Mouse (Mus musculus): ENCODE results near the gene Plcg2. TPM values are rescaled to one million over a fixed set of nuclear protein-coding genes. Genes with fewer than 3 reads are reported as not detected.

Gene Plcg2
- total and polyA plus RNA-seq, 2 experiments: 0.95 to 1.8 TPM

DNA sequence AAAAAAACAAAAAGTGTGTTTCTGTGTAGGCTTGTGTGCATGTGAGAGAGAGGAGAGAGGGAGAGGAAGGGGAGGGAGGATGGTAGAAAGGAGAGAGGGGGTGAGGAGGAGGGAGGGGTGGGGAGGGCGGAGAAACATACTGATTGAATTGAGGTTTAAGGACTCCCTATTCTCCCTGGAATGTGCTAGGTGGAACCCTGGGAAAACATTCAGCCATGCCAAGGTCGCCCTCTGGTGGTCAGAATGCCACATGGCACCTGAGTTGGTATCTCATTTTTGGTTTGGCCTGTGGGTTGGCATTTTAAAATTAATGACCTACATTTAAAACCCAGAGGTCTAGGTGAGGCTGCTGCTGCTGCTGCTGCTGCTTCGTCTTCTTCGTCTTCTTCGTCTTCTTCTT, 71.3 kb downstream of the Plcg2 start:
- H3K27me3 ChIP-seq (ENCODE audit: control insufficient read depth, insufficient read depth, low read length): no peaks in the 10 kb centered on the region
- peak; percentile 24 for DNase-seq (ENCODE audit: extremely low read depth, low read depth, low spot score)
- H3K4me1 ChIP-seq (ENCODE audit: control insufficient read depth, insufficient read depth, low read length): no peaks in the 10 kb centered on the region
- H3K79me2 ChIP-seq (ENCODE audit: control insufficient read depth, insufficient read depth, low read length): no peaks in the 10 kb centered on the region
- WGBS: 27% methylated on average over 5 of the region's 5 CpGs
- H3K9ac ChIP-seq (ENCODE audit: low read depth, low read length): no peak overlapping the region
- TF ChIP-seq CTCF (IDR thresholded peaks at IDR 0.05; ENCODE audit: low read depth, low read length) (peak; percentile 87), POLR2A (IDR thresholded peaks at IDR 0.05; ENCODE audit: extremely low read depth, insufficient read depth, low read length) (no peak)
- no peak overlapping the region for H3K4me3 ChIP-seq (ENCODE audit: insufficient read depth, low read depth, low read length)
- H3K36me3 ChIP-seq (ENCODE audit: control insufficient read depth, insufficient read depth, low read length): no peaks in the 10 kb centered on the region
- no peak overlapping the region for H3K27ac ChIP-seq (replicated peaks; ENCODE audit: insufficient read depth, low read depth, low read length)

DNA sequence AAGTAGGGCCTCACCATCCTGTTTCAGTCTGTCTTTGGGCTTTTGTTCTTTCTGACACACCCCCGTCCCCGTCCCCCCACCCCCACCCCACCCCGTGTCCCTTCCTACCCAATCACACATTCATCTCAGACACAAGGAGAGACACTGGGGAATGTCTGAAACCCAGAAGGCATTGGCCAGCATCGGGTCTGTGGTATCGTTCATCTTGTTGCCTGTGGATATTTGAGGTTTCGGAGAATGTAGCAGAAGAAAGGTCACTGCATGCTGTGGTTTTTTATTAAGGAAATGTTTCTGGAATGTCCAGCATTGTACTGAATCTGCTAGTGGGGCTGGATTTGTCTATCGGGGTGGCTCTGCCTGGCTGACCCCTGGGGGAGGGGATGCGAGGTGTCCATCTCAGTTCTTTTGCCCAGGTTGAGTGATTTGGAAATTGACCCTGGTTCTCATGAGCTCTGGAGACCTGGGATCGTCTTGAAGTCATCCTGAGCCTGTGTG, 78.2 kb downstream of the Plcg2 start:
- Histone ChIP-seq H3K27me3 (ENCODE audit: control insufficient read depth, insufficient read depth, low read length) (no peaks in the 10 kb centered on the region), H3K4me1 (ENCODE audit: control insufficient read depth, insufficient read depth, low read length) (no peaks in the 10 kb centered on the region), H3K9ac (ENCODE audit: low read depth, low read length) (no peak overlapping the region), H3K36me3 (ENCODE audit: control insufficient read depth, insufficient read depth, low read length) (no peaks in the 10 kb centered on the region), H3K27ac (replicated peaks; ENCODE audit: insufficient read depth, low read depth, low read length) (no peak overlapping the region), H3K4me3 (ENCODE audit: insufficient read depth, low read depth, low read length) (no peak overlapping the region), H3K79me2 (ENCODE audit: control insufficient read depth, insufficient read depth, low read length) (no peaks in the 10 kb centered on the region)
- no peak for TF ChIP-seq CTCF (IDR thresholded peaks at IDR 0.05; ENCODE audit: low read depth, low read length)
- TF ChIP-seq POLR2A (IDR thresholded peaks at IDR 0.05; ENCODE audit: extremely low read depth, insufficient read depth, low read length): no peak
- 80% methylated on average over 9 of the region's 9 CpGs for WGBS
- DNase-seq (ENCODE audit: extremely low read depth, low read depth, low spot score): no peak

DNA sequence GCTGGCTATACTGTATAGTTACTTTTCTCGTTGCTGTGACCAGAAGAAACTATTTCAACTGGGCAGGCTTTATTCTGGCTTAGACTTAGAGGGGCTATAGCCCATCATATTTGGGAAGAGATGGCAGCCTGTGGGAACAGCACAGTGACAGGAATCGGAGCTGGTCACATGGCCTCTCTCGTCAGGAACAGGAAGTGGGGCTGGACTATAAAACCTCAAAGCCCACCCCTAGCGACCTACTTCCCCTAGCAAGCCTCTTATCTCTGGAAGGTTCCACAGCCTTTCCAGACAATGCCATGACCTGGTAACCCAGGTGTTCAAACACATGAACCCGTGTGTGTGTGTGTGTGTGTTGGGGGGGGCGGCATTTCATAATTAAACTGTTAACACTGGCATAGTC, 79.0 kb downstream of the Plcg2 start:
- H3K4me3 ChIP-seq (ENCODE audit: insufficient read depth, low read depth, low read length): no peak overlapping the region
- no peaks in the 10 kb centered on the region for H3K36me3 ChIP-seq (ENCODE audit: control insufficient read depth, insufficient read depth, low read length)
- no peaks in the 10 kb centered on the region for H3K4me1 ChIP-seq (ENCODE audit: control insufficient read depth, insufficient read depth, low read length)
- no peak for TF ChIP-seq CTCF (IDR thresholded peaks at IDR 0.05; ENCODE audit: low read depth, low read length)
- TF ChIP-seq POLR2A (IDR thresholded peaks at IDR 0.05; ENCODE audit: extremely low read depth, insufficient read depth, low read length): no peak
- no peak overlapping the region for H3K9ac ChIP-seq (ENCODE audit: low read depth, low read length)
- no peak overlapping the region for H3K27ac ChIP-seq (replicated peaks; ENCODE audit: insufficient read depth, low read depth, low read length)
- no peaks in the 10 kb centered on the region for H3K79me2 ChIP-seq (ENCODE audit: control insufficient read depth, insufficient read depth, low read length)
- 63% methylated on average over 6 of the region's 6 CpGs for WGBS
- H3K27me3 ChIP-seq (ENCODE audit: control insufficient read depth, insufficient read depth, low read length): no peaks in the 10 kb centered on the region
- DNase-seq (ENCODE audit: extremely low read depth, low read depth, low spot score): no peak

DNA sequence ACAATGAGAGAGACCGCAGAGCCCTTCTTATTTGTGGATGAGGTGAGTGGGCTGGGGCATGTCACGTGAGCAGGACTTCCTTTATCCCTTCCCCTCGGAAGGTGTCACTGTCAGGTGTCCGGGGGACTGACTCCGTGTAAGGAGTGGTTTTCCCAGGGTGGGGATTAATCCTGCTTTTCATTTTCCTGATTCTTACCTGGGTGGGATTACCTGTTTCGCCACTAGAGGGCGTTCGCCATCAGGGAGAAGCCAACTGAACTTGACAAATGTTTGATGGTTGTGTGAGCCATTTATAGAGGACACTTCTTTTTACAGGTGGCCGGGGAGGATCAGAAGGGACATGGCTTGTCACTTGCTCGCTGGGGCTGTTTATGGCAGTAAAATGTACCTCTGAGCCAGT, 79.8 kb downstream of the Plcg2 start:
- TF ChIP-seq POLR2A (IDR thresholded peaks at IDR 0.05; ENCODE audit: extremely low read depth, insufficient read depth, low read length) (no peak), CTCF (IDR thresholded peaks at IDR 0.05; ENCODE audit: low read depth, low read length) (peak; percentile 53; the same call in 1 of the 2 replicates)
- DNase-seq (ENCODE audit: extremely low read depth, low read depth, low spot score): peak; percentile 14
- Histone ChIP-seq H3K9ac (ENCODE audit: low read depth, low read length) (no peak overlapping the region), H3K27me3 (ENCODE audit: control insufficient read depth, insufficient read depth, low read length) (no peaks in the 10 kb centered on the region), H3K4me3 (ENCODE audit: insufficient read depth, low read depth, low read length) (no peak overlapping the region), H3K79me2 (ENCODE audit: control insufficient read depth, insufficient read depth, low read length) (no peaks in the 10 kb centered on the region), H3K4me1 (ENCODE audit: control insufficient read depth, insufficient read depth, low read length) (no peaks in the 10 kb centered on the region), H3K27ac (replicated peaks; ENCODE audit: insufficient read depth, low read depth, low read length) (no peak overlapping the region), H3K36me3 (ENCODE audit: control insufficient read depth, insufficient read depth, low read length) (no peaks in the 10 kb centered on the region)
- 60% methylated on average over 10 of the region's 10 CpGs for WGBS

DNA sequence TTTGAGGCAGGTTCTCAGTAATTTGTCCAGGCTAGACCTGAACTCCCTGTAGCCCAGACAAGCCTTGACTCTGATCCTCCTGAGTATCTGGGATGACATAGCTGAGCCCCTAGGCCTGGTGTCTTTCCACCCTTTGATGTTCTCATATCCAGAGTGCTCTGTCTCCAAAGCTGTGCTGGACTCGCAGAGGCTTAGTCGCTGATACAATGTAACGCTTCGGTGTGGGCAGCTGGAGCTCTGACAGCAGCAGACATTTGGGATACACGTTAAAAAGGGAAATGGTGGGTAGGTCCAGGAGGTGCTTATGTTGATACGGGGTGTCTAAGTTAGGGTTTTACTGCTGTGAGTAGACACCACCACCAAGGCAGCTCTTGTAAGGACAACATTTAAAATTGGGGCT, 80.8 kb downstream of the Plcg2 start:
- no peak overlapping the region for H3K27ac ChIP-seq (replicated peaks; ENCODE audit: insufficient read depth, low read depth, low read length)
- H3K79me2 ChIP-seq (ENCODE audit: control insufficient read depth, insufficient read depth, low read length): no peaks in the 10 kb centered on the region
- WGBS: 87% methylated on average over 6 of the region's 6 CpGs
- H3K27me3 ChIP-seq (ENCODE audit: control insufficient read depth, insufficient read depth, low read length): no peaks in the 10 kb centered on the region
- no peak for DNase-seq (ENCODE audit: extremely low read depth, low read depth, low spot score)
- no peak overlapping the region for H3K9ac ChIP-seq (ENCODE audit: low read depth, low read length)
- TF ChIP-seq CTCF (IDR thresholded peaks at IDR 0.05; ENCODE audit: low read depth, low read length) (no peak), POLR2A (IDR thresholded peaks at IDR 0.05; ENCODE audit: extremely low read depth, insufficient read depth, low read length) (no peak)
- H3K4me3 ChIP-seq (ENCODE audit: insufficient read depth, low read depth, low read length): no peak overlapping the region
- H3K36me3 ChIP-seq (ENCODE audit: control insufficient read depth, insufficient read depth, low read length): no peaks in the 10 kb centered on the region
- H3K4me1 ChIP-seq (ENCODE audit: control insufficient read depth, insufficient read depth, low read length): no peaks in the 10 kb centered on the region

DNA sequence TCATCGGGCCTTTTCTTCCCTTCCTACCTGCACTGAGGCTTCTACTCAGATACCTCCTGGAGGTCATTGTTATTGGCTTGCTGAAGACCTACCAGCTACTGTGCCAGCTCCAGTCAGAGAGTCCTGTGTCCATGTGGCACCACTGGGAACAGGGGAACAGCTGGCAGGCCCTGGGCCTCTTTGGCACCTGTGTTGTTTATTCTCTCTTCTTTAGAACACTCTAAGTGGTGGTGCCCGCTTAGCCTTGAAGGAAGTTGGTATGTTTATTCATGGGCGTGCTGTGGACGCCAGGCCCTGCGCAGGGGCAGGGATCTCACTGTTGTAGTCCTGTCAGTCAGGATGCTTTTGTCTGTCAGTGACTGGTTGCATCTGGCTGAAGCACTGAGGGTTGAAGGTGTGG, 95.8 kb downstream of the Plcg2 start:
- Histone ChIP-seq H3K27ac (replicated peaks; ENCODE audit: insufficient read depth, low read depth, low read length) (no peak overlapping the region; the same call in 1 of the 2 replicates), H3K4me3 (ENCODE audit: insufficient read depth, low read depth, low read length) (no peak overlapping the region), H3K36me3 (ENCODE audit: control insufficient read depth, insufficient read depth, low read length) (no peaks in the 10 kb centered on the region), H3K4me1 (ENCODE audit: control insufficient read depth, insufficient read depth, low read length) (peaks cover 7% of the 10 kb centered on the region; the same call in 1 of the 2 replicates), H3K27me3 (ENCODE audit: control insufficient read depth, insufficient read depth, low read length) (no peaks in the 10 kb centered on the region), H3K79me2 (ENCODE audit: control insufficient read depth, insufficient read depth, low read length) (no peaks in the 10 kb centered on the region), H3K9ac (ENCODE audit: low read depth, low read length) (no peak overlapping the region)
- TF ChIP-seq POLR2A (IDR thresholded peaks at IDR 0.05; ENCODE audit: extremely low read depth, insufficient read depth, low read length) (no peak), CTCF (IDR thresholded peaks at IDR 0.05; ENCODE audit: low read depth, low read length) (no peak)
- 35% methylated on average over 5 of the region's 5 CpGs for WGBS
- DNase-seq (ENCODE audit: extremely low read depth, low read depth, low spot score): peak; percentile 91

All from liver, adult 2 months (tissue).